8 mouse cellular contexts compared by ENCODE assay signal in genomic region chr11:98768127-98769006, GRCm38 (mm10). TPM values are rescaled to one million over a fixed set of nuclear protein-coding genes. Genes with fewer than 3 reads are reported as not detected.
A peak's percentile ranks its signal among the peaks of the same experiment; 100 is the strongest.
DNase-seq lines count a peak whose midpoint lies in the region; ATAC-seq and TF ChIP-seq lines count a peak whose summit lies in the region.

No protein-coding gene starts in this region.

- peak overlapping the region; percentile 76 for H3K27ac ChIP-seq in embryonic facial prominence, embryonic 10.5 days (replicated peaks)
- peak overlapping the region; percentile 96 for H3K27ac ChIP-seq in heart, embryonic 11.5 days (ENCODE audit: low read depth, low read length)
- H3K27ac ChIP-seq in midbrain, embryonic 15.5 days, result peak overlapping the region; percentile 49

- H3K9ac ChIP-seq in heart, embryonic 11.5 days (ENCODE audit: low read depth, low read length), result peak overlapping the region; percentile 71
- no peak overlapping the region for H3K9ac ChIP-seq in midbrain, embryonic 15.5 days

- peaks cover 58% of the 10 kb centered on the region for H3K36me3 ChIP-seq in embryonic facial prominence, embryonic 10.5 days (replicated peaks)
- H3K36me3 ChIP-seq in heart, embryonic 11.5 days (ENCODE audit: control insufficient read depth, insufficient read depth, low read length), result peaks cover 13% of the 10 kb centered on the region
- H3K36me3 ChIP-seq in midbrain, embryonic 15.5 days (replicated peaks), result peaks cover 25% of the 10 kb centered on the region

- H3K9me3 ChIP-seq in embryonic facial prominence, embryonic 10.5 days, result no peaks in the 10 kb centered on the region
- no peaks in the 10 kb centered on the region for H3K9me3 ChIP-seq in heart, embryonic 11.5 days (replicated peaks; ENCODE audit: control insufficient read depth, low read length)
- H3K9me3 ChIP-seq in midbrain, embryonic 15.5 days, result no peaks in the 10 kb centered on the region

- DNase-seq in lung, adult 2 months, result peak; percentile 38
- DNase-seq in lung, postnatal 14 days, result no peak
- DNase-seq in embryonic facial prominence, embryonic 10.5 days (ENCODE audit: low spot score), result no peak
- DNase-seq in kidney, postnatal 4 days, result peak; percentile 59 to 74
- no peak for DNase-seq in ovary, postnatal 10 days (ENCODE audit: low spot score)
- DNase-seq in natural killer cell, adult 2 months (ENCODE audit: low spot score in 2 of 2), result no peak

- H3K4me3 ChIP-seq in lung, adult 2 months (replicated peaks; ENCODE audit: extremely low read depth, low read depth, low read length), result no peak overlapping the region
- peak overlapping the region; percentile 43 for H3K4me3 ChIP-seq in embryonic facial prominence, embryonic 10.5 days
- peak overlapping the region; percentile 38 for H3K4me3 ChIP-seq in heart, embryonic 11.5 days (ENCODE audit: low read depth, low read length)
- H3K4me3 ChIP-seq in midbrain, embryonic 15.5 days, result no peak overlapping the region

- H3K4me2 ChIP-seq in heart, embryonic 11.5 days, result peak overlapping the region; percentile 68
- H3K4me2 ChIP-seq in midbrain, embryonic 15.5 days, result peak overlapping the region; percentile 6; the same call in 1 of the 2 replicates

- 50% methylated on average over 39 of the region's 39 CpGs for WGBS in lung, adult 2 months
- 32% methylated on average over 39 of the region's 39 CpGs for WGBS in embryonic facial prominence, embryonic 10.5 days
- WGBS in heart, embryonic 11.5 days (ENCODE audit: insufficient replicate concordance), result 12% methylated on average over 37 of the region's 39 CpGs
- 18% methylated on average over 39 of the region's 39 CpGs for WGBS in midbrain, embryonic 15.5 days

- peaks cover 6% of the 10 kb centered on the region; the same call in 1 of the 2 replicates for H3K27me3 ChIP-seq in embryonic facial prominence, embryonic 10.5 days (replicated peaks; ENCODE audit: low read depth, poor library complexity, severe bottlenecking)
- H3K27me3 ChIP-seq in heart, embryonic 11.5 days (ENCODE audit: control insufficient read depth, insufficient read depth, low read length), result no peaks in the 10 kb centered on the region
- H3K27me3 ChIP-seq in midbrain, embryonic 15.5 days (replicated peaks), result no peaks in the 10 kb centered on the region

- H3K4me1 ChIP-seq in lung, adult 2 months (ENCODE audit: control insufficient read depth, insufficient read depth, low read length), result peaks cover 44% of the 10 kb centered on the region
- H3K4me1 ChIP-seq in embryonic facial prominence, embryonic 10.5 days, result peaks cover 63% of the 10 kb centered on the region
- peaks cover 70% of the 10 kb centered on the region for H3K4me1 ChIP-seq in heart, embryonic 11.5 days (ENCODE audit: control insufficient read depth, insufficient read depth, low read length)
- H3K4me1 ChIP-seq in midbrain, embryonic 15.5 days, result peaks cover 44% of the 10 kb centered on the region

- peak; percentile 48 for ATAC-seq in heart, embryonic 11.5 days (replicated peaks; ENCODE audit: insufficient number of reproducible peaks, low FRiP score, low TSS enrichment)
- no peak for ATAC-seq in midbrain, embryonic 15.5 days (replicated peaks)

- peak; percentile 44; the same call in 1 of the 2 replicates for TF ChIP-seq POLR2A in lung, adult 2 months (IDR thresholded peaks at IDR 0.05; ENCODE audit: borderline replicate concordance, extremely low read depth, low read depth, low read length)

- TF ChIP-seq CTCF in lung, adult 2 months (IDR thresholded peaks at IDR 0.05; ENCODE audit: insufficient read depth, low read length), result no peak

RNA-seq across cellular contexts. Expression of gene Nr1d1, which starts 6.8 kb away (rescaled TPM):
- polyA plus RNA-seq in lung, adult 2 months (2012; rRNA removed), result 213 and 329 TPM in 2 replicates
- 1.1 and 1.8 TPM in 2 replicates for polyA plus RNA-seq in embryonic facial prominence, embryonic 10.5 days (2016; fragmentation: Nextera tagmentation; extraction: Ambion mirVana)
- 5.6 and 6.4 TPM in 2 replicates for polyA plus RNA-seq in heart, embryonic 11.5 days (2014; fragmentation: Nextera tagmentation; extraction: Ambion mirVana)
- 3.4 and 3.9 TPM in 2 replicates for polyA plus RNA-seq in midbrain, embryonic 15.5 days (2015; fragmentation: Nextera tagmentation; extraction: Ambion mirVana)

RNA-seq across cellular contexts. Expression of gene Msl1, which starts 26.9 kb away (rescaled TPM):
- 39.0 and 54.3 TPM in 2 replicates for polyA plus RNA-seq in lung, adult 2 months (2012; rRNA removed)
- 23.4 and 23.5 TPM in 2 replicates for polyA plus RNA-seq in embryonic facial prominence, embryonic 10.5 days (2016; fragmentation: Nextera tagmentation; extraction: Ambion mirVana)
- 15.9 and 17.1 TPM in 2 replicates for polyA plus RNA-seq in heart, embryonic 11.5 days (2014; fragmentation: Nextera tagmentation; extraction: Ambion mirVana)
- polyA plus RNA-seq in midbrain, embryonic 15.5 days (2015; fragmentation: Nextera tagmentation; extraction: Ambion mirVana), result 33.2 and 33.6 TPM in 2 replicates

RNA-seq across cellular contexts. Expression of gene Thra, which starts 27.9 kb away (rescaled TPM):
- 142 and 159 TPM in 2 replicates for polyA plus RNA-seq in lung, adult 2 months (2012; rRNA removed)
- polyA plus RNA-seq in embryonic facial prominence, embryonic 10.5 days (2016; fragmentation: Nextera tagmentation; extraction: Ambion mirVana), result 8.8 and 9.1 TPM in 2 replicates
- polyA plus RNA-seq in heart, embryonic 11.5 days (2014; fragmentation: Nextera tagmentation; extraction: Ambion mirVana), result 32.2 and 35.7 TPM in 2 replicates
- polyA plus RNA-seq in midbrain, embryonic 15.5 days (2015; fragmentation: Nextera tagmentation; extraction: Ambion mirVana), result 151 and 158 TPM in 2 replicates

RNA-seq across cellular contexts. Expression of gene Casc3, which starts 36.3 kb away (rescaled TPM):
- 33.6 and 37.9 TPM in 2 replicates for polyA plus RNA-seq in lung, adult 2 months (2012; rRNA removed)
- 47.5 and 48.3 TPM in 2 replicates for polyA plus RNA-seq in embryonic facial prominence, embryonic 10.5 days (2016; fragmentation: Nextera tagmentation; extraction: Ambion mirVana)
- polyA plus RNA-seq in heart, embryonic 11.5 days (2014; fragmentation: Nextera tagmentation; extraction: Ambion mirVana), result 22.2 and 28.5 TPM in 2 replicates
- 56.3 and 57.7 TPM in 2 replicates for polyA plus RNA-seq in midbrain, embryonic 15.5 days (2015; fragmentation: Nextera tagmentation; extraction: Ambion mirVana)

RNA-seq across cellular contexts. Expression of gene Med24, which starts 39.1 kb away (rescaled TPM):
- 45.0 and 55.1 TPM in 2 replicates for polyA plus RNA-seq in lung, adult 2 months (2012; rRNA removed)
- polyA plus RNA-seq in embryonic facial prominence, embryonic 10.5 days (2016; fragmentation: Nextera tagmentation; extraction: Ambion mirVana), result 73.9 and 78.1 TPM in 2 replicates
- 31.6 and 42.1 TPM in 2 replicates for polyA plus RNA-seq in heart, embryonic 11.5 days (2014; fragmentation: Nextera tagmentation; extraction: Ambion mirVana)
- polyA plus RNA-seq in midbrain, embryonic 15.5 days (2015; fragmentation: Nextera tagmentation; extraction: Ambion mirVana), result 82.9 and 84.8 TPM in 2 replicates

Comparison
In these comparisons a context has a peak if more than half of its experiments do, and no peak if none do; other contexts are left out.
1. DNase-seq: peak in lung, adult 2 months (single experiment) and kidney, postnatal 4 days (2 of 2); none in lung, postnatal 14 days (single experiment), embryonic facial prominence, embryonic 10.5 days (single experiment), ovary, postnatal 10 days (single experiment) and natural killer cell, adult 2 months (0 of 2).
2. H3K4me3 ChIP-seq: peak in embryonic facial prominence, embryonic 10.5 days (single experiment) and heart, embryonic 11.5 days (single experiment); none in lung, adult 2 months (single experiment) and midbrain, embryonic 15.5 days (single experiment).
3. RNA of gene Nr1d1, which starts 6.8 kb away (polyA plus RNA-seq): 213 to 329 TPM in lung, adult 2 months; 5.6 to 6.4 TPM in heart, embryonic 11.5 days, 3.4 to 3.9 TPM in midbrain, embryonic 15.5 days and 1.1 to 1.8 TPM in embryonic facial prominence, embryonic 10.5 days; every median in the first group is over 10 times any median in the second.
4. Peak in every context shown above with its lines, with median percentiles within 50 percentile points of each other: H3K27ac ChIP-seq.